Mouse (Mus musculus) kidney, adult 2 months (tissue): Measurements from ENCODE around the gene Fcho1.

Source experiments
- CTCF ChIP-seq: fragments of 200-500 bp; conservative IDR thresholded peaks from 2 replicates; pipeline ENCODE4 v1.5.1; 2011; ENCODE audit warnings: low read depth, mild to moderate bottlenecking, control low read depth, low read length, moderate library complexity, mixed read lengths; ENCODE audit not compliant: insufficient read depth, insufficient read length
- POLR2A ChIP-seq: fragments of 200-500 bp; IDR thresholded peaks from one replicate; pipeline ENCODE4 v1.6.1; 2011; ENCODE audit warnings: low read depth, low read length, control low read depth

- TF ChIP-seq POLR2A: no peak
- no peak for TF ChIP-seq CTCF
Observed at GRCm38 (mm10) chr8:71667256-71667655, 58.3 kb downstream of the Fcho1 start.
